15 mouse cellular contexts compared by ENCODE assay signal in genomic region chr7:61726149-61726548, GRCm38 (mm10).
DNase-seq lines count a peak whose midpoint lies in the region; ATAC-seq and TF ChIP-seq lines count a peak whose summit lies in the region.
"Had no signal": no experiment of that assay in that cellular context is flagged by ENCODE, and none has a peak within 500 bp of the region (broad histone marks: within the 10 kb centered on the region; RNA-seq: fewer than 3 reads in every experiment).

No protein-coding gene starts in this region.

- no peaks in the 10 kb centered on the region for H3K27me3 ChIP-seq in forebrain, embryonic 14.5 days (replicated peaks; ENCODE audit: control insufficient read depth, insufficient read depth, low read length)
- H3K27me3 ChIP-seq in midbrain, embryonic 14.5 days (ENCODE audit: control insufficient read depth, insufficient read depth, low read length): no peaks in the 10 kb centered on the region
- H3K27me3 ChIP-seq: heart, embryonic 13.5 days had no signal

- H3K27ac ChIP-seq in layer of hippocampus, adult 2 months: peak overlapping the region; percentile 86
- H3K27ac ChIP-seq in forebrain, embryonic 14.5 days (ENCODE audit: low read depth, low read length): no peak overlapping the region; the same call in 1 of the 2 replicates
- peak overlapping the region; percentile 41; the same call in 1 of the 2 replicates for H3K27ac ChIP-seq in midbrain, embryonic 14.5 days (replicated peaks; ENCODE audit: low read depth, low read length)
- H3K27ac ChIP-seq: heart, embryonic 13.5 days had no signal

- no peak overlapping the region for H3K4me2 ChIP-seq in forebrain, embryonic 14.5 days (ENCODE audit: low read length)
- no peak overlapping the region for H3K4me2 ChIP-seq in midbrain, embryonic 14.5 days (ENCODE audit: low read length)
- H3K4me2 ChIP-seq: heart, embryonic 13.5 days; liver, embryonic 11.5 days had no signal

- H3K36me3 ChIP-seq in forebrain, embryonic 14.5 days (ENCODE audit: control insufficient read depth, insufficient read depth, low read length): no peaks in the 10 kb centered on the region
- no peaks in the 10 kb centered on the region for H3K36me3 ChIP-seq in midbrain, embryonic 14.5 days (ENCODE audit: control insufficient read depth, insufficient read depth, low read length)
- H3K36me3 ChIP-seq: heart, embryonic 13.5 days had no signal

- peak overlapping the region; percentile 22; the same call in 1 of the 2 replicates for H3K4me3 ChIP-seq in layer of hippocampus, adult 2 months
- H3K4me3 ChIP-seq in forebrain, embryonic 14.5 days (ENCODE audit: low read depth, low read length): no peak overlapping the region
- H3K4me3 ChIP-seq in midbrain, embryonic 14.5 days (replicated peaks; ENCODE audit: low read depth, low read length): no peak overlapping the region
- H3K4me3 ChIP-seq: heart, embryonic 13.5 days had no signal

- peak in 1 of 2 experiments; percentile 39 for DNase-seq in layer of hippocampus, adult 2 months (ENCODE audit: low spot score in 2 of 2)
- no peak for DNase-seq in layer of hippocampus, postnatal 14 days (ENCODE audit: low spot score in 2 of 2)
- peak; percentile 6 for DNase-seq in Muller cell, postnatal 12 days (ENCODE audit: inconsistent ontology term)
- DNase-seq in forebrain, embryonic 14.5 days (ENCODE audit: low spot score): peak; percentile 29
- peak; percentile 42 for DNase-seq in midbrain, embryonic 14.5 days
- DNase-seq in cerebellum, adult 8-10 months: no peak
- DNase-seq: cerebellum, postnatal 14 days; lung, postnatal 14 days; retina, postnatal 1 day; thymus, adult 2 months had no signal

- H3K9ac ChIP-seq in forebrain, embryonic 14.5 days (ENCODE audit: low read length): no peak overlapping the region
- H3K9ac ChIP-seq in midbrain, embryonic 14.5 days (replicated peaks; ENCODE audit: low read length): no peak overlapping the region
- H3K9ac ChIP-seq: heart, embryonic 13.5 days had no signal

- no peak for TF ChIP-seq CTCF in layer of hippocampus, adult 2 months (conservative IDR thresholded peaks at IDR 0.05)

- no peaks in the 10 kb centered on the region for H3K9me3 ChIP-seq in forebrain, embryonic 14.5 days (replicated peaks; ENCODE audit: control insufficient read depth, low read length)
- no peaks in the 10 kb centered on the region for H3K9me3 ChIP-seq in midbrain, embryonic 14.5 days (ENCODE audit: control insufficient read depth, low read length)
- H3K9me3 ChIP-seq: heart, embryonic 13.5 days had no signal

- H3K4me1 ChIP-seq in forebrain, embryonic 14.5 days (ENCODE audit: control insufficient read depth, insufficient read depth, low read length): no peaks in the 10 kb centered on the region
- H3K4me1 ChIP-seq in midbrain, embryonic 14.5 days (ENCODE audit: control insufficient read depth, insufficient read depth, low read length): no peaks in the 10 kb centered on the region
- H3K4me1 ChIP-seq: heart, embryonic 13.5 days had no signal

- peak; percentile 58; the same call in 1 of the 2 replicates for ATAC-seq in forebrain, embryonic 14.5 days
- ATAC-seq in midbrain, embryonic 14.5 days (ENCODE audit: low FRiP score, low TSS enrichment): 0 out of 2 replicates have a peak, but pooled peaks have one; percentile 50
- no peak for ATAC-seq in monocyte, adult 5-6 weeks (replicated peaks; ENCODE audit: insufficient number of reproducible peaks, low FRiP score, low TSS enrichment, poor library complexity, severe bottlenecking)
- no peak for ATAC-seq in CD4-positive, CD25-positive, alpha-beta regulatory T cell, adult 4 months
- ATAC-seq: inflammation-experienced regulatory T-cells, adult 6 months had no signal

Comparison
In these comparisons a context has a peak if more than half of its experiments do, and no peak if none do; other contexts are left out.
1. DNase-seq: peak in Muller cell, postnatal 12 days (single experiment), forebrain, embryonic 14.5 days (single experiment) and midbrain, embryonic 14.5 days (single experiment); none in layer of hippocampus, postnatal 14 days (0 of 2) and cerebellum, adult 8-10 months (single experiment).
2. ATAC-seq: peak in forebrain, embryonic 14.5 days (single experiment) and midbrain, embryonic 14.5 days (single experiment); none in monocyte, adult 5-6 weeks (single experiment) and CD4-positive, CD25-positive, alpha-beta regulatory T cell, adult 4 months (single experiment).